Mouse (Mus musculus): Measurements from ENCODE around the gene Herc6. TPM values are rescaled to one million over a fixed set of nuclear protein-coding genes. Genes with fewer than 3 reads are reported as not detected.
A peak's percentile ranks its signal among the peaks of the same experiment; 100 is the strongest.

The Herc6 gene
- polyA plus RNA-seq, 1 experiment from 2014 or later = 1.5 TPM

DNA sequence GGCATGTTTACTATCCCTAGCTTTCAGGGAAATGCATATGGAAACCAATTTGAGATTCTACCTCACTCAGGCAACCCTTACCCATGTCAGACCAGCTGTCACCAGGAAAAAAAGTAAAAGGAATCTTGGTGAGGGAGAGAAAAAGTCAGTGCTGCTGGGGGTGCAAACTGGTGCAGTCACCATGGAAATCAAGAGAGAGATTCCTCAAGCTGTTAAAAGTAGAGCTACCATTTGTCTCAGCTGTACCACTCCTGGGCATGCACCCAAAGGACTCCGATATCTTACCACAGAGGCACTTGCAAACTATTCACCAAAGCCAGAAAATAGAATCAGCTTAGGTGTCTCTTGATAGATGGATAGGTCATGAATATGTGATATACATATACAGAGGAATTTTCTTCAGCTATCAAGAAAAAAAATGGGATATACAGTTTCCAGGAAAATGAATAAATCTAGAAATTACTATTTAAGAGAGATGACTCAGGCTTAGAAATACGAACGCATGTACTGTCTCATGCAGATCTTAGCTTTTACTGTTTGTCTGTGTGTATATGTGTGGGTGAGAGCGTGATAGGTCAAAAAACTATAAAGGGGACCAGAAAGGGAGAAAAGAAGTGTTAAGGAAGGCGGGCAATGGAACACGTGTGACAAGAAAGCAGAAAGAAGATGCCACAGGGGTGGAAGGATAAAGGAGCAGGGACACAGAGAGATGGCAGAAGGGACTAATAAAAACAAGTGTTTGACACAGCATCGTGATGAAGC lies 24.9 kb downstream of the Herc6 start:
- H3K9me3 ChIP-seq (replicated peaks) = no peaks in the 10 kb centered on the region
- ATAC-seq (ENCODE audit: low FRiP score) = no peak
- no peak overlapping the region for H3K4me2 ChIP-seq
- H3K27ac ChIP-seq (replicated peaks) = no peak overlapping the region
- no peak overlapping the region for H3K9ac ChIP-seq (replicated peaks)
- no peak overlapping the region for H3K4me3 ChIP-seq (replicated peaks)
- H3K36me3 ChIP-seq = no peaks in the 10 kb centered on the region
- no peaks in the 10 kb centered on the region for H3K4me1 ChIP-seq
- no peaks in the 10 kb centered on the region for H3K27me3 ChIP-seq (replicated peaks)
- WGBS = 89% methylated on average over 7 of the region's 7 CpGs

DNA sequence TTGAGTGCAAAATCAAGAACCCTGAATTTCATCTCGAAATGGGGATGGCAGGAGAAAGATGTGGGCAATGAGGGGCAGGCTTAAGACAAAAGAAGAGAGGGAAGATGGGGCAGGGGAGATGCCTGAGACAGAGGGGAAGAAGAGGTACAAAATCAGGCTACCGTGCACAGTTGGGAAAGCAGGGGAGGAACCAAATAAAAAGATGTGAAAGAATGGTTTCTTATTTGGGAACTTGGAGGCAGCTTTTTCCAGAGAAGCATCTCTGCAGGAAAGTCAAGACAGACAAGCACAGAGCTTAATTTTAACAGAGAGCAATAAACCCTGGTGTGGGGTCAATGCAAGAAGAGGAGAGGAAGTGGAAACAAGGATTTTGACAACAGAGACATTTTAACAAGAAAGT lies 27.2 kb downstream of the Herc6 start:
- Histone ChIP-seq H3K9me3 (replicated peaks) (no peaks in the 10 kb centered on the region), H3K9ac (replicated peaks) (no peak overlapping the region), H3K4me1 (no peaks in the 10 kb centered on the region), H3K36me3 (no peaks in the 10 kb centered on the region), H3K27me3 (replicated peaks) (no peaks in the 10 kb centered on the region), H3K4me2 (no peak overlapping the region), H3K4me3 (replicated peaks) (no peak overlapping the region), H3K27ac (replicated peaks) (no peak overlapping the region)
- WGBS = 86% methylated on average over 2 of the region's 2 CpGs
- ATAC-seq (ENCODE audit: low FRiP score) = no peak

DNA sequence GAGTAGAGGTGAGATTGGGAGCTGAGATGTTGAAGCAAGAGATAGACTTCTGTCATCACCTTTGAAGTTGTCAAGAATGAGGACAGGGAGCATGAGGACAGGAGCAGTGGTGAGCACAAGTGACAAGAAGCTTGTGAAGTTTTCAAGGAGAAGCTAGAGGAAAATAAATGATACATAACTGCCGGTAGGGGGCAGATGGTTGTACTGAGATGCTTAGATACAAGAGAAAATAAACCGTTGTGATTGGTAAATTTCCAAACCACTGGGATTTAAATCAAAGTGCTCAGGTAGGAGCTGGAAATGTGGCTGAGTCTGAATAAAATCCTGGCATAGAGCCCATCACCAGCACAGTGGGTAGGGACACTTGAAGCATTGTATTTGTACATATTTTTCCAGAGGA lies 28.8 kb downstream of the Herc6 start:
- no peaks in the 10 kb centered on the region for H3K4me1 ChIP-seq
- H3K4me2 ChIP-seq = no peak overlapping the region
- H3K9me3 ChIP-seq (replicated peaks) = no peaks in the 10 kb centered on the region
- ATAC-seq (ENCODE audit: low FRiP score) = no peak
- H3K4me3 ChIP-seq (replicated peaks) = no peak overlapping the region
- WGBS = 50% methylated on average over 2 of the region's 2 CpGs
- no peak overlapping the region for H3K27ac ChIP-seq (replicated peaks)
- no peaks in the 10 kb centered on the region for H3K36me3 ChIP-seq
- H3K27me3 ChIP-seq (replicated peaks) = no peaks in the 10 kb centered on the region
- H3K9ac ChIP-seq (replicated peaks) = no peak overlapping the region

DNA sequence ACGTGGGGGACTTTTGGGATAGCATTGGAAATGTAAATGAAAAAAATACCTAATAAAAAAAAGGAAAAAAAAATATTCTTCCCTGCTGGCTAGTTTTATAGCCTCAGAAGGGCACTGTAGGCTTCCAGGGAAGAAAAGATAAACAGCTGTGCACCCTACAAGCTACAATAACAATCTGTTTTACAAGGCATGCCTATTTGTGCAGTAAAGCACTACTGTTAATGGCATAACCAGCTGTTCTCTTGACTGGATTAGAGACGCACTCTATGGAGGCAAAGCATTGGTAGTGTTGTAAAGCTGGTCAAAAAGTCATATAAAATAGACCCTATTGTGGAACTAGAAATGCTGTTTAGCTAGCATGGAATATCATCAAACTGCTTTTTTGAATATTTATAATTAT lies 35.0 kb downstream of the Herc6 start:
- H3K27ac ChIP-seq (replicated peaks) = no peak overlapping the region
- H3K27me3 ChIP-seq (replicated peaks) = no peaks in the 10 kb centered on the region
- H3K36me3 ChIP-seq = no peaks in the 10 kb centered on the region
- H3K4me3 ChIP-seq (replicated peaks) = no peak overlapping the region
- no peaks in the 10 kb centered on the region for H3K4me1 ChIP-seq
- no peak overlapping the region for H3K4me2 ChIP-seq
- WGBS = 47% methylated on average over 2 of the region's 2 CpGs
- no peaks in the 10 kb centered on the region for H3K9me3 ChIP-seq (replicated peaks)
- H3K9ac ChIP-seq (replicated peaks) = no peak overlapping the region
- ATAC-seq (ENCODE audit: low FRiP score) = peak; percentile 77; the same call in 1 of the 2 replicates

GRCm38 (mm10) chr6:57639531-57639930 lies 58.7 kb downstream of the Herc6 start:
- no peak overlapping the region for H3K9ac ChIP-seq (replicated peaks)
- ATAC-seq (ENCODE audit: low FRiP score) = no peak
- H3K4me3 ChIP-seq (replicated peaks) = no peak overlapping the region
- H3K36me3 ChIP-seq = no peaks in the 10 kb centered on the region
- H3K9me3 ChIP-seq (replicated peaks) = no peaks in the 10 kb centered on the region
- H3K27ac ChIP-seq (replicated peaks) = no peak overlapping the region
- no peaks in the 10 kb centered on the region for H3K27me3 ChIP-seq (replicated peaks)
- 19% methylated on average over 1 of the region's 1 CpGs for WGBS
- H3K4me1 ChIP-seq = peaks cover 4% of the 10 kb centered on the region
- no peak overlapping the region for H3K4me2 ChIP-seq

- WGBS = 41% methylated on average over 4 of the region's 4 CpGs
- peak; percentile 90 for ATAC-seq (ENCODE audit: low FRiP score)
- H3K9me3 ChIP-seq (replicated peaks) = no peaks in the 10 kb centered on the region
- H3K4me1 ChIP-seq = peaks cover 4% of the 10 kb centered on the region
- no peak overlapping the region for H3K4me3 ChIP-seq (replicated peaks)
- no peaks in the 10 kb centered on the region for H3K27me3 ChIP-seq (replicated peaks)
- no peak overlapping the region for H3K9ac ChIP-seq (replicated peaks)
- no peak overlapping the region for H3K4me2 ChIP-seq
- no peak overlapping the region for H3K27ac ChIP-seq (replicated peaks)
- no peaks in the 10 kb centered on the region for H3K36me3 ChIP-seq
Measured at GRCm38 (mm10) chr6:57641789-57642188, 61.0 kb downstream of the Herc6 start.

GRCm38 (mm10) chr6:57647256-57647655 lies 66.5 kb downstream of the Herc6 start:
- no peak for ATAC-seq (ENCODE audit: low FRiP score)
- Histone ChIP-seq H3K27me3 (replicated peaks) (no peaks in the 10 kb centered on the region), H3K4me1 (no peaks in the 10 kb centered on the region), H3K9me3 (replicated peaks) (no peaks in the 10 kb centered on the region), H3K4me2 (no peak overlapping the region), H3K9ac (replicated peaks) (no peak overlapping the region), H3K4me3 (replicated peaks) (no peak overlapping the region), H3K36me3 (no peaks in the 10 kb centered on the region), H3K27ac (replicated peaks) (no peak overlapping the region)
- 65% methylated on average over 1 of the region's 1 CpGs for WGBS

GRCm38 (mm10) chr6:57661295-57661694 lies 80.5 kb downstream of the Herc6 start:
- WGBS = 93% methylated on average over 4 of the region's 4 CpGs
- no peak overlapping the region for H3K4me2 ChIP-seq
- no peaks in the 10 kb centered on the region for H3K36me3 ChIP-seq
- no peak overlapping the region for H3K4me3 ChIP-seq (replicated peaks)
- H3K9me3 ChIP-seq (replicated peaks) = no peaks in the 10 kb centered on the region
- H3K4me1 ChIP-seq = no peaks in the 10 kb centered on the region
- H3K9ac ChIP-seq (replicated peaks) = no peak overlapping the region
- no peak overlapping the region for H3K27ac ChIP-seq (replicated peaks)
- ATAC-seq (ENCODE audit: low FRiP score) = no peak
- no peaks in the 10 kb centered on the region for H3K27me3 ChIP-seq (replicated peaks)

- no peak overlapping the region for H3K4me2 ChIP-seq
- no peaks in the 10 kb centered on the region for H3K9me3 ChIP-seq (replicated peaks)
- peaks cover 13% of the 10 kb centered on the region; the same call in 1 of the 2 replicates for H3K36me3 ChIP-seq
- H3K27ac ChIP-seq (replicated peaks) = no peak overlapping the region
- H3K9ac ChIP-seq (replicated peaks) = no peak overlapping the region
- ATAC-seq (ENCODE audit: low FRiP score) = no peak
- no peaks in the 10 kb centered on the region for H3K4me1 ChIP-seq
- 91% methylated on average over 1 of the region's 1 CpGs for WGBS
- no peaks in the 10 kb centered on the region for H3K27me3 ChIP-seq (replicated peaks)
- H3K4me3 ChIP-seq (replicated peaks) = no peak overlapping the region
Measured at GRCm38 (mm10) chr6:57684156-57684555, 103.4 kb downstream of the Herc6 start.

- peak; percentile 98 for ATAC-seq (ENCODE audit: low FRiP score)
- Histone ChIP-seq H3K9ac (replicated peaks) (peak within 1 kb of the TSS; percentile 89), H3K27ac (replicated peaks) (peak within 1 kb of the TSS; percentile 95), H3K4me1 (0 out of 2 replicates have a peak, but pooled peaks cover 5% of the 10 kb centered on the region), H3K27me3 (replicated peaks) (no peaks in the 10 kb centered on the region), H3K36me3 (peaks cover 11% of the 10 kb centered on the region; the same call in 1 of the 2 replicates), H3K4me2 (peak within 1 kb of the TSS; percentile 72), H3K9me3 (replicated peaks) (no peaks in the 10 kb centered on the region), H3K4me3 (replicated peaks) (peak within 1 kb of the TSS; percentile 85)
- WGBS = under 1% methylated on average over 52 of the region's 52 CpGs
Measured at GRCm38 (mm10) chr6:57691467-57692261, 110.9 kb downstream of the Herc6 start, which contains the start of gene Pyurf. TSS of gene Pyurf (minus strand) at chr6:57692078.

DNA sequence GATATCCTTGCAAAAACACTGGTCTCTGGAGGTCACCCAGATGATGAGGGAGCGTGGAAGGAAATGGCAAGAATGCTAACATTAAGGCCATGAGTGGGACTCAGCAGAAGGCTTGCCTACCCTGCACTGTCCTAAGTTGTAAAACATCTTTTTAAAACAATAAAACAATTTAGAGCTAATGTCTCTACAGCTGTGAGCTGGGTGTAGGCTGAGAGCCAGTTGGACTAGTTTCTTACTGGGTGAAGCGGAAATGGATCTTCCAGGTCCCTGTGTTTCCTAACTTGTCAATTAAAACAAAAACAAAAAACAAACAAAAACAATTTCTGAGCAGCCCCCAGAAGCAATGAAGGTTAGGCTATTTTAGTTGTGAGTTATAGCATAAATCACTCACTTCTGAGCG lies 112.3 kb downstream of the Herc6 start:
- Histone ChIP-seq H3K4me2 (no peak overlapping the region), H3K4me3 (replicated peaks) (no peak overlapping the region), H3K27ac (replicated peaks) (no peak overlapping the region), H3K9me3 (replicated peaks) (no peaks in the 10 kb centered on the region), H3K4me1 (0 out of 2 replicates have a peak, but pooled peaks cover 5% of the 10 kb centered on the region), H3K9ac (replicated peaks) (no peak overlapping the region), H3K27me3 (replicated peaks) (no peaks in the 10 kb centered on the region), H3K36me3 (peaks cover 5% of the 10 kb centered on the region; the same call in 1 of the 2 replicates)
- WGBS = 86% methylated on average over 3 of the region's 3 CpGs
- no peak for ATAC-seq (ENCODE audit: low FRiP score)

GRCm38 (mm10) chr6:57701686-57702085 lies 120.9 kb downstream of the Herc6 start:
- H3K4me3 ChIP-seq (replicated peaks) = peak overlapping the region; percentile 66
- no peaks in the 10 kb centered on the region for H3K9me3 ChIP-seq (replicated peaks)
- no peaks in the 10 kb centered on the region for H3K27me3 ChIP-seq (replicated peaks)
- 49% methylated on average over 4 of the region's 4 CpGs for WGBS
- peaks cover 26% of the 10 kb centered on the region for H3K4me1 ChIP-seq
- peak overlapping the region; percentile 65 for H3K4me2 ChIP-seq
- H3K9ac ChIP-seq (replicated peaks) = peak overlapping the region; percentile 88
- ATAC-seq (ENCODE audit: low FRiP score) = no peak
- H3K27ac ChIP-seq (replicated peaks) = peak overlapping the region; percentile 98
- no peaks in the 10 kb centered on the region for H3K36me3 ChIP-seq

All from neural tube, embryonic 15.5 days (tissue).